Mouse (Mus musculus): ENCODE data around the gene Git1. TPM values are rescaled to one million over a fixed set of nuclear protein-coding genes. Genes with fewer than 3 reads are reported as not detected.

Git1 gene
- 29.5 TPM for polyA plus RNA-seq (2014; fragmentation: Illumina TruSeq; extraction: RNeasy Lipid Tissue Mini Kit (QIAGEN cat#74804); ENCODE audit: insufficient read depth, low read depth, low replicate concordance)

GRCm38 (mm10) chr11:77493512-77494343 lies at the start of gene Git1:
Git1 (plus strand) TSS chr11:77493562.

GRCm38 (mm10) chr11:77462283-77463100 lies 30.9 kb upstream of the Git1 start, which contains the start of gene Coro6:
Coro6 (plus strand) TSS chr11:77462411.

GRCm38 (mm10) chr11:77489591-77490235 lies 3.6 kb upstream of the Git1 start, which contains the start of gene Ankrd13b:
Ankrd13b (minus strand) TSS chr11:77489678.

GRCm38 (mm10) chr11:77514832-77515636 lies 21.7 kb downstream of the Git1 start, which contains the start of gene Abhd15:
Abhd15 (plus strand) TSS chr11:77515121.

GRCm38 (mm10) chr11:77515637-77516552 lies 22.5 kb downstream of the Git1 start, which contains the start of gene Trp53i13:
Trp53i13 (minus strand) TSS chr11:77515980.

GRCm38 (mm10) chr11:77519043-77519442 lies 25.7 kb downstream of the Git1 start, which contains the start of gene Gm10392:
Gm10392 (minus strand) TSS chr11:77519198.

Other genes with a start within 250 kb of the Git1 start
- 2.5 TPM for gene Coro6, start 31.2 kb upstream of the Git1 start, polyA plus RNA-seq (2014; fragmentation: Illumina TruSeq; extraction: RNeasy Lipid Tissue Mini Kit (QIAGEN cat#74804); ENCODE audit: insufficient read depth, low read depth, low replicate concordance)
- 3.6 TPM for gene Ankrd13b, start 3.9 kb upstream of the Git1 start, polyA plus RNA-seq (2014; fragmentation: Illumina TruSeq; extraction: RNeasy Lipid Tissue Mini Kit (QIAGEN cat#74804); ENCODE audit: insufficient read depth, low read depth, low replicate concordance)
- 1.4 TPM for gene Abhd15, start 21.6 kb downstream of the Git1 start, polyA plus RNA-seq (2014; fragmentation: Illumina TruSeq; extraction: RNeasy Lipid Tissue Mini Kit (QIAGEN cat#74804); ENCODE audit: insufficient read depth, low read depth, low replicate concordance)
- 20.2 TPM for gene Trp53i13, start 22.4 kb downstream of the Git1 start, polyA plus RNA-seq (2014; fragmentation: Illumina TruSeq; extraction: RNeasy Lipid Tissue Mini Kit (QIAGEN cat#74804); ENCODE audit: insufficient read depth, low read depth, low replicate concordance)
- gene Gm10392, start 25.6 kb downstream of the Git1 start, polyA plus RNA-seq (2014; fragmentation: Illumina TruSeq; extraction: RNeasy Lipid Tissue Mini Kit (QIAGEN cat#74804); ENCODE audit: insufficient read depth, low read depth, low replicate concordance): not detected
- 8.6 TPM for gene Taok1, start 114.3 kb downstream of the Git1 start, polyA plus RNA-seq (2014; fragmentation: Illumina TruSeq; extraction: RNeasy Lipid Tissue Mini Kit (QIAGEN cat#74804); ENCODE audit: insufficient read depth, low read depth, low replicate concordance)
- 9.2 TPM for gene Nufip2, start 192.6 kb downstream of the Git1 start, polyA plus RNA-seq (2014; fragmentation: Illumina TruSeq; extraction: RNeasy Lipid Tissue Mini Kit (QIAGEN cat#74804); ENCODE audit: insufficient read depth, low read depth, low replicate concordance)
- not detected for gene Cryba1, start 231.7 kb downstream of the Git1 start, polyA plus RNA-seq (2014; fragmentation: Illumina TruSeq; extraction: RNeasy Lipid Tissue Mini Kit (QIAGEN cat#74804); ENCODE audit: insufficient read depth, low read depth, low replicate concordance)

All from lung, adult 10 weeks (tissue).